Mouse (Mus musculus) MEL (cell line): ENCODE measurements at regions not wholly inside any gene's neighbourhood (a gene's known extent, or its start where the extent isn't known, plus 50 kb on each side); places are given as distances from the start of the nearest gene placed in this dataset.

ENCODE experiments used
- BHLHE40 ChIP-seq: IDR thresholded peaks from 2 replicates; pipeline ENCODE4 v1.6.1; 2012; ENCODE audit warnings: low read depth, mild to moderate bottlenecking, inconsistent platforms, low read length, improper control_type of control experiment, borderline replicate concordance
- CTCF ChIP-seq, 3 experiments: IDR thresholded peaks in 2 of 3; conservative IDR thresholded peaks in 1 of 3; 2 replicates each; pipeline ENCODE4 v1.5.1; 2011 to 2012; ENCODE audit warnings: low read length in 3 of 3, low read depth in 2 of 3, mild to moderate bottlenecking in 2 of 3, improper control_type of control experiment in 1 of 3, inconsistent platforms in 1 of 3, mixed read lengths in 1 of 3, moderate library complexity in 1 of 3; ENCODE audit not compliant: control insufficient read depth in 1 of 3, insufficient read depth in 1 of 3, poor library complexity in 1 of 3, severe bottlenecking in 1 of 3
- NRF1 ChIP-seq: IDR thresholded peaks from 2 replicates; pipeline ENCODE4 v1.6.1; 2014; ENCODE audit warnings: low read depth, mild to moderate bottlenecking, inconsistent platforms, low read length, improper control_type of control experiment, moderate library complexity; ENCODE audit not compliant: poor library complexity, insufficient read depth, severe bottlenecking
- POLR2A ChIP-seq, 2 experiments: IDR thresholded peaks; 2 replicates each; pipeline ENCODE4 v1.6.1; 2011 to 2012; ENCODE audit warnings: low read length in 2 of 2, mild to moderate bottlenecking in 2 of 2, control low read depth in 1 of 2, improper control_type of control experiment in 1 of 2, low read depth in 1 of 2, moderate library complexity in 1 of 2; ENCODE audit not compliant: control insufficient read depth in 1 of 2, insufficient read depth in 1 of 2, poor library complexity in 1 of 2
- POLR2AphosphoS2 ChIP-seq: IDR thresholded peaks from 2 replicates; pipeline ENCODE4 v1.6.1; 2011; ENCODE audit warnings: low read length, improper control_type of control experiment
- SMC3 ChIP-seq: IDR thresholded peaks from 2 replicates; pipeline ENCODE4 v1.6.1; 2011; ENCODE audit warnings: low read depth, low read length, improper control_type of control experiment

- TF ChIP-seq POLR2A (IDR thresholded peaks at IDR 0.05; ENCODE audit: control insufficient read depth in 1 of 2, insufficient read depth in 1 of 2, low read depth in 1 of 2, low read length in 2 of 2, poor library complexity in 1 of 2), result no peak
- TF ChIP-seq POLR2AphosphoS2, result no peak
- no peak for TF ChIP-seq CTCF (IDR thresholded peaks at IDR 0.05 in 2 of 3, conservative IDR thresholded peaks at IDR 0.05 in 1 of 3; ENCODE audit: control insufficient read depth in 1 of 3, insufficient read depth in 1 of 3, low read depth in 2 of 3, low read length in 3 of 3, poor library complexity in 1 of 3, severe bottlenecking in 1 of 3)
- TF ChIP-seq NRF1, result no peak
- TF ChIP-seq SMC3, result no peak
- TF ChIP-seq BHLHE40, result no peak
Observed at GRCm38 (mm10) chr10:30257889-30258288, 57.5 kb upstream of the Cenpw start.
